Mouse (Mus musculus): Measurements from ENCODE around the gene Cd101. TPM values are rescaled to one million over a fixed set of nuclear protein-coding genes. Genes with fewer than 3 reads are reported as not detected.

Cd101 gene
- polyA plus RNA-seq, 1 experiment = 0.01 TPM

- H3K27me3 ChIP-seq (ENCODE audit: control insufficient read depth, insufficient read depth, insufficient read length) = no peaks in the 10 kb centered on the region
- no peaks in the 10 kb centered on the region for H3K36me3 ChIP-seq (ENCODE audit: control insufficient read depth, insufficient read depth)
- no peak for TF ChIP-seq MYOD1 (IDR thresholded peaks at IDR 0.05; ENCODE audit: control insufficient read depth, insufficient read length, low read depth)
- no peak for TF ChIP-seq MAX (IDR thresholded peaks at IDR 0.05)
- TF ChIP-seq CTCF (IDR thresholded peaks at IDR 0.05; ENCODE audit: control insufficient read depth, insufficient read depth, insufficient read length) = no peak
- no peak for TF ChIP-seq CEBPB (IDR thresholded peaks at IDR 0.05; ENCODE audit: low read depth)
- TF ChIP-seq USF1 (IDR thresholded peaks at IDR 0.05; ENCODE audit: low read depth) = no peak
- no peak for TF ChIP-seq FOSL1 (IDR thresholded peaks at IDR 0.05; ENCODE audit: insufficient read depth, low read length, poor library complexity, severe bottlenecking)
- no peak for TF ChIP-seq MYOG (IDR thresholded peaks at IDR 0.05; ENCODE audit: control insufficient read depth, extremely low read depth, insufficient read length)
- peaks cover 2% of the 10 kb centered on the region for H3K79me2 ChIP-seq (ENCODE audit: control insufficient read depth, insufficient read depth)
- H3K4me3 ChIP-seq (ENCODE audit: insufficient read depth, poor library complexity, severe bottlenecking) = no peak overlapping the region
- no peak overlapping the region for H3ac ChIP-seq (ENCODE audit: control insufficient read depth, insufficient read length, low read depth)
- H3K79me3 ChIP-seq (ENCODE audit: low read depth) = no peaks in the 10 kb centered on the region
Measured at GRCm38 (mm10) chr3:100973906-100974305, 55.5 kb downstream of the Cd101 start.

DNA sequence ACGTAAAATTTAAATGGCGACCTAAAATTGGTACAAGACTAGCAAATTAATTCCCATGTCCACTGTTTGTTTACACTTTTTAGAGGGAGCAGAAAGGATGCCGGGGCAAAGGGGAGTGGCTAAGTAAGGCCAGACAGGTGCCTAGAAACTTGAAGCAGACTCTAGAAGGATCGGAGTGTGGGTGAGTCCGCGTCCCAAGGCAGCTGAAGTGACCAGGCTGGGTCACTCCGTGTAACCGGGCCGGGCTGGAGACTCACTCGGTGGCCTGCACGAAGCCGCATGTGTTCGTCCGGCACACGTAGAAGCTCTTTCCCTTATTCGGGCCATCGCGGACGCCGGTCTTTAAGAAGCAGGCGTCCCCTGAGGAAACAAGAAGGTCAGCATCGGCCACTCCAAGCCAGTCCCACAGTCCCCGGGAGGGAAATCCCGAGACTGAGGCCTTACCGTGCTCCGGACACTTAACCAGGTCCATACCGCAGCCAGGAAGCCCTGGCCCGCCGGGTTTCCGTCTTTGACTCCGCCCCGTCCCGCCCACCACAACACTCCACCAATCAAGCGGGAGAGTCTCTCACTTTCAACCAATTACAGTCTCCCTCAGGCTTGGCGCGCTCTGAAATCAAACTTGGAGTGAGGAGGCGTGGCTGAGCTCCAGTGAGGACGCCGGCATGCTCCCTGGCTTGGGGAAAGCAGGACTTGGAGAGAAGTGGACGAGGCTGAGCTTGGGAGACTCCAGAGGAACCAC is 60.0 kb downstream of the Cd101 start, which contains the start of gene Ttf2:
Gene Ttf2, minus strand, starts transcription at position 488 of the 742 bp plus-strand sequence.
- TF ChIP-seq FOSL1 (IDR thresholded peaks at IDR 0.05; ENCODE audit: insufficient read depth, low read length, poor library complexity, severe bottlenecking) (no peak), MAX (IDR thresholded peaks at IDR 0.05) (peak; percentile 86)
- Histone ChIP-seq H3K79me2 (ENCODE audit: control insufficient read depth, insufficient read depth) (peaks cover 5% of the 10 kb centered on the region), H3ac (ENCODE audit: control insufficient read depth, insufficient read length, low read depth) (peak within 1 kb of the TSS; percentile 50), H3K36me3 (ENCODE audit: control insufficient read depth, insufficient read depth) (peaks cover 7% of the 10 kb centered on the region), H3K79me3 (ENCODE audit: low read depth) (no peaks in the 10 kb centered on the region), H3K4me3 (ENCODE audit: insufficient read depth, poor library complexity, severe bottlenecking) (peak within 1 kb of the TSS; percentile 74), H3K27me3 (ENCODE audit: control insufficient read depth, insufficient read depth, insufficient read length) (no peaks in the 10 kb centered on the region)

DNA sequence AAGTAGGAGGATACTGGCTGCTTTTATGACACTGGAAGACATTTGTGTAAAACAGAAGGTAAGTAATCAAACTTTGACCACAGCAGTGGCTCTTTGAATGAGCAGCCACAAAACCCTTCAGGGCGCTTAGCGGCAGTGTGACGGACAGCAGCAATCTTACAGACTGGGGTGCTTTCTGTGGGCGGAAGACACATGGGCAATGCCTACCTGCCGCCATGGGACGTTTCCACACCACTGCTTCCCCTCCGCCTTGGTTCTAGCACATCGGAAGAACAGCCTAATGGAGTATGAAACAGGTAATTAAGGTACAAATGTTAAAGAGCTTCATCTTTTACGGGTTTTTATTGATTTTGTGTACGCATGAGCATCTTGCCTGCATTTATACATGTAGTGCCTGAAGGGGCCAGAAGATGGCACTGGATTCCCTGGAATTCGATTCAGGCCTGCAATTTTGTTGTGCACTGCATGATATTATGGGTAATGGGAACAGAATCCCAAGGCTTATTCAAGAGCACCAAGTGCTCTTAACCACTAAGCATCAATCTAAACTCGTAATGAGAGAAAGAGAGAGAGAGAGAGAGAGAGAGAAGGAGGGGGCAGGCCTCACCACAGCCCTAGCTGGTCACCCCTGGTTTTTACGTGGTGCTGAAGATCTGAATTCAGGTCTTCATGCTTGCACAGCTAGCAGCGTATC is 65.4 kb downstream of the Cd101 start:
- Histone ChIP-seq H3K79me2 (ENCODE audit: control insufficient read depth, insufficient read depth) (peaks cover 4% of the 10 kb centered on the region), H3K4me3 (ENCODE audit: insufficient read depth, poor library complexity, severe bottlenecking) (no peak overlapping the region), H3ac (ENCODE audit: control insufficient read depth, insufficient read length, low read depth) (no peak overlapping the region), H3K27me3 (ENCODE audit: control insufficient read depth, insufficient read depth, insufficient read length) (no peaks in the 10 kb centered on the region), H3K79me3 (ENCODE audit: low read depth) (no peaks in the 10 kb centered on the region), H3K36me3 (ENCODE audit: control insufficient read depth, insufficient read depth) (peaks cover 34% of the 10 kb centered on the region)
- TF ChIP-seq MAX (IDR thresholded peaks at IDR 0.05) = no peak
- no peak for TF ChIP-seq CTCF (IDR thresholded peaks at IDR 0.05; ENCODE audit: control insufficient read depth, insufficient read depth, insufficient read length)
- TF ChIP-seq USF1 (IDR thresholded peaks at IDR 0.05; ENCODE audit: low read depth) = no peak
- no peak for TF ChIP-seq CEBPB (IDR thresholded peaks at IDR 0.05; ENCODE audit: low read depth)
- no peak for TF ChIP-seq FOSL1 (IDR thresholded peaks at IDR 0.05; ENCODE audit: insufficient read depth, low read length, poor library complexity, severe bottlenecking)
- no peak for TF ChIP-seq MYOD1 (IDR thresholded peaks at IDR 0.05; ENCODE audit: control insufficient read depth, insufficient read length, low read depth)
- TF ChIP-seq MYOG (IDR thresholded peaks at IDR 0.05; ENCODE audit: control insufficient read depth, extremely low read depth, insufficient read length) = no peak

GRCm38 (mm10) chr3:100961501-100961900 is 67.9 kb downstream of the Cd101 start:
- H3ac ChIP-seq (ENCODE audit: control insufficient read depth, insufficient read length, low read depth) = no peak overlapping the region

GRCm38 (mm10) chr3:100961007-100961406 is 68.3 kb downstream of the Cd101 start:
- no peak overlapping the region for H3K4me3 ChIP-seq (ENCODE audit: insufficient read depth, poor library complexity, severe bottlenecking)
- H3K36me3 ChIP-seq (ENCODE audit: control insufficient read depth, insufficient read depth) = peaks cover 56% of the 10 kb centered on the region
- no peak for TF ChIP-seq MYOD1 (IDR thresholded peaks at IDR 0.05; ENCODE audit: control insufficient read depth, insufficient read length, low read depth)
- H3K27me3 ChIP-seq (ENCODE audit: control insufficient read depth, insufficient read depth, insufficient read length) = no peaks in the 10 kb centered on the region
- no peaks in the 10 kb centered on the region for H3K79me3 ChIP-seq (ENCODE audit: low read depth)
- H3K79me2 ChIP-seq (ENCODE audit: control insufficient read depth, insufficient read depth) = no peaks in the 10 kb centered on the region
- no peak overlapping the region for H3ac ChIP-seq (ENCODE audit: control insufficient read depth, insufficient read length, low read depth)

More at GRCm38 (mm10) chr3:100961501-100961900, 67.9 kb downstream of the Cd101 start:
- no peak overlapping the region for H3K4me3 ChIP-seq (ENCODE audit: insufficient read depth, poor library complexity, severe bottlenecking)
- TF ChIP-seq MYOG (IDR thresholded peaks at IDR 0.05; ENCODE audit: control insufficient read depth, extremely low read depth, insufficient read length) (no peak), MAX (IDR thresholded peaks at IDR 0.05) (no peak), MYOD1 (IDR thresholded peaks at IDR 0.05; ENCODE audit: control insufficient read depth, insufficient read length, low read depth) (no peak), FOSL1 (IDR thresholded peaks at IDR 0.05; ENCODE audit: insufficient read depth, low read length, poor library complexity, severe bottlenecking) (no peak), CEBPB (IDR thresholded peaks at IDR 0.05; ENCODE audit: low read depth) (no peak), CTCF (IDR thresholded peaks at IDR 0.05; ENCODE audit: control insufficient read depth, insufficient read depth, insufficient read length) (no peak), USF1 (IDR thresholded peaks at IDR 0.05; ENCODE audit: low read depth) (no peak)
- no peaks in the 10 kb centered on the region for H3K79me2 ChIP-seq (ENCODE audit: control insufficient read depth, insufficient read depth)
- H3K27me3 ChIP-seq (ENCODE audit: control insufficient read depth, insufficient read depth, insufficient read length) = no peaks in the 10 kb centered on the region
- no peaks in the 10 kb centered on the region for H3K79me3 ChIP-seq (ENCODE audit: low read depth)
- peaks cover 52% of the 10 kb centered on the region for H3K36me3 ChIP-seq (ENCODE audit: control insufficient read depth, insufficient read depth)

DNA sequence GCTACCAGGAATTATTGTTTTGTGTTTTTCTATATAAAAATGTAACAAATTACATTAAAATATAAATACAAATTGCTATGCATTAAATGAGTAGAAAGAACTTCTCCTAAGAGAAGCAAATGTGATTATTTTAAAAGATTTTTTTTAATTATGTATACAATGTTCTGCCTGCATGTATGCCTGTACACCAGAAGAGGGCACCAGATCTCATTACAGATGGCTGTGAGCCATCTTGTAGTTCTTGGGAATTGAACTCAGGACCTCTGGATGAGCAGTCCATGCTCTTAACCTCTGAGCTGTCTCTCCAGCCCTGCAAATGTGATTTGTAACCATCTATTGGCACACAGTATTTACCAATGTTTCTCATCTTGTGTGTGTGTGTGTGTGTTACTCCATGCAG is 74.7 kb downstream of the Cd101 start:
- peaks cover 73% of the 10 kb centered on the region for H3K36me3 ChIP-seq (ENCODE audit: control insufficient read depth, insufficient read depth)
- TF ChIP-seq CEBPB (IDR thresholded peaks at IDR 0.05; ENCODE audit: low read depth) (no peak), MAX (IDR thresholded peaks at IDR 0.05) (no peak), MYOG (IDR thresholded peaks at IDR 0.05; ENCODE audit: control insufficient read depth, extremely low read depth, insufficient read length) (no peak), USF1 (IDR thresholded peaks at IDR 0.05; ENCODE audit: low read depth) (no peak), CTCF (IDR thresholded peaks at IDR 0.05; ENCODE audit: control insufficient read depth, insufficient read depth, insufficient read length) (no peak), MYOD1 (IDR thresholded peaks at IDR 0.05; ENCODE audit: control insufficient read depth, insufficient read length, low read depth) (no peak), FOSL1 (IDR thresholded peaks at IDR 0.05; ENCODE audit: insufficient read depth, low read length, poor library complexity, severe bottlenecking) (no peak)
- no peak overlapping the region for H3ac ChIP-seq (ENCODE audit: control insufficient read depth, insufficient read length, low read depth)
- no peaks in the 10 kb centered on the region for H3K79me3 ChIP-seq (ENCODE audit: low read depth)
- no peaks in the 10 kb centered on the region for H3K27me3 ChIP-seq (ENCODE audit: control insufficient read depth, insufficient read depth, insufficient read length)
- H3K4me3 ChIP-seq (ENCODE audit: insufficient read depth, poor library complexity, severe bottlenecking) = no peak overlapping the region
- H3K79me2 ChIP-seq (ENCODE audit: control insufficient read depth, insufficient read depth) = no peaks in the 10 kb centered on the region
